Mouse (Mus musculus) liver, embryonic 14.5 days (tissue): ENCODE results near the gene Gdf2. TPM values are rescaled to one million over a fixed set of nuclear protein-coding genes. Genes with fewer than 3 reads are reported as not detected.

Experiments
- ATAC-seq: fragments of 200-750 bp; cut with Nextera tagmentation; 2 replicates; pipeline ENCODE4 v1.8.0; 2017; ENCODE audit warnings: moderate number of reproducible peaks, mild to moderate bottlenecking, moderate library complexity; ENCODE audit not compliant: insufficient read depth
- DNase-seq, 3 experiments: peaks; one replicate each; pipeline ENCODE4 v3.0.0-alpha.2; 2012 to 2013; ENCODE audit warnings: low read depth in 3 of 3, low spot score in 3 of 3
- H3K27ac ChIP-seq: fragments of 300-500 bp; sonication (generic); 2 replicates; pipeline ENCODE4 v1.5.1; 2014; ENCODE audit warnings: moderate library complexity, mild to moderate bottlenecking, control low read depth, inconsistent platforms
- H3K27me3 ChIP-seq: fragments of 300-500 bp; sonication (generic); 2 replicates; pipeline ENCODE4 v1.6.1; 2014; ENCODE audit warnings: mild to moderate bottlenecking, low read length, moderate library complexity; ENCODE audit not compliant: control insufficient read depth, insufficient read depth
- H3K36me3 ChIP-seq: fragments of 300-500 bp; sonication (generic); replicated peaks from 2 replicates; pipeline ENCODE4 v1.6.1; 2014; ENCODE audit warnings: low read depth; ENCODE audit not compliant: control insufficient read depth, insufficient read depth
- H3K4me1 ChIP-seq, 2 experiments: fragments of 200-500 bp in 1 of 2; fragments of 300-500 bp in 1 of 2; sonication (generic) in 1 of 2; replicated peaks; 2 replicates each; pipeline ENCODE4 v1.6.1; 2012 to 2014; ENCODE audit warnings: antibody characterized with exemption in 1 of 2, inconsistent platforms in 1 of 2, low read length in 1 of 2; ENCODE audit not compliant: control insufficient read depth in 2 of 2, insufficient read depth in 2 of 2
- H3K4me2 ChIP-seq: fragments of 300-500 bp; sonication (generic); 2 replicates; pipeline ENCODE4 v1.6.1; 2014; ENCODE audit warnings: low read depth, mild to moderate bottlenecking, control low read depth, moderate library complexity
- H3K4me3 ChIP-seq, 2 experiments: fragments of 200-500 bp in 1 of 2; fragments of 300-500 bp in 1 of 2; sonication (generic) in 1 of 2; 2 replicates each; pipeline ENCODE4 v1.5.1; 2012 to 2014; ENCODE audit warnings: low read depth in 2 of 2, low read length in 2 of 2, mild to moderate bottlenecking in 2 of 2, control low read depth in 1 of 2, inconsistent platforms in 1 of 2, moderate library complexity in 1 of 2; ENCODE audit not compliant: insufficient read depth in 1 of 2
- H3K9ac ChIP-seq: fragments of 300-500 bp; sonication (generic); replicated peaks from 2 replicates; pipeline ENCODE4 v1.6.1; 2014; ENCODE audit warnings: mild to moderate bottlenecking, control low read depth, moderate library complexity
- H3K9me3 ChIP-seq: fragments of 300-500 bp; sonication (generic); 2 replicates; pipeline ENCODE4 v1.6.1; 2016; ENCODE audit warnings: low read length, mixed read lengths; ENCODE audit not compliant: control insufficient read depth
- CTCF ChIP-seq: IDR thresholded peaks from 2 replicates; pipeline ENCODE4 v1.5.1; 2016; ENCODE audit warnings: antibody characterized with exemption, low read depth, control low read depth
- EP300 ChIP-seq: IDR thresholded peaks from 2 replicates; pipeline ENCODE4 v1.6.1; 2016; ENCODE audit warnings: antibody characterized with exemption, low read depth
- WGBS: fragments of 180-500 bp; shearing (Covaris S2); extraction: QIAGEN DNeasy Blood & Tissue Kit; methylation state at CpG from one replicate; pipeline ENCODE4 v1.1.7; 2014; ENCODE audit not compliant: insufficient replicate concordance; 5-methylcytosine and 5-hydroxymethylcytosine counted together
- polyA plus RNA-seq, 2 experiments: library from polyadenylated mRNA; depleted of rRNA in 1 of 2; stranded (reverse) in 1 of 2; unstranded in 1 of 2; fragments of >200 nt; fragmentation: Nextera tagmentation in 1 of 2; extraction: Ambion mirVana in 1 of 2; gene quantifications; 2 replicates each; pipeline versions ENCODE4 v1.2.1 to v1.2.3; 2012 to 2014

Gene Gdf2
- polyA plus RNA-seq, 2 experiments, result 4.1 to 6.6 TPM

GRCm38 (mm10) chr14:33989201-33989600 is 48.4 kb downstream of the Gdf2 start:
- Histone ChIP-seq H3K4me1 (no peaks in the 10 kb centered on the region), H3K36me3 (no peaks in the 10 kb centered on the region), H3K9ac (no peak overlapping the region), H3K4me3 (no peak overlapping the region), H3K9me3 (no peaks in the 10 kb centered on the region), H3K27me3 (no peaks in the 10 kb centered on the region), H3K4me2 (no peak overlapping the region), H3K27ac (no peak overlapping the region)
- WGBS, result 32% methylated on average over 3 of the region's 3 CpGs
- TF ChIP-seq CTCF, result no peak
- no peak for TF ChIP-seq EP300
- ATAC-seq, result no peak
- DNase-seq, result no peak

GRCm38 (mm10) chr14:33991971-33992370 is 51.1 kb downstream of the Gdf2 start:
- Histone ChIP-seq H3K9me3 (no peaks in the 10 kb centered on the region), H3K4me3 (no peak overlapping the region), H3K27me3 (no peaks in the 10 kb centered on the region), H3K36me3 (no peaks in the 10 kb centered on the region), H3K4me1 (no peaks in the 10 kb centered on the region), H3K27ac (no peak overlapping the region), H3K9ac (no peak overlapping the region), H3K4me2 (no peak overlapping the region)
- no peak for ATAC-seq
- TF ChIP-seq CTCF (no peak), EP300 (no peak)
- no peak for DNase-seq
- 45% methylated on average over 4 of the region's 4 CpGs for WGBS

- DNase-seq (no peak), ATAC-seq (no peak)
- Histone ChIP-seq H3K9ac (no peak overlapping the region), H3K4me2 (no peak overlapping the region), H3K4me3 (no peak overlapping the region), H3K27ac (no peak overlapping the region), H3K27me3 (no peaks in the 10 kb centered on the region), H3K9me3 (no peaks in the 10 kb centered on the region), H3K36me3 (no peaks in the 10 kb centered on the region), H3K4me1 (no peaks in the 10 kb centered on the region)
- TF ChIP-seq EP300, result no peak
- no peak for TF ChIP-seq CTCF
- WGBS, result 69% methylated on average over 9 of the region's 9 CpGs
These were observed 52.2 kb downstream of the Gdf2 start for GRCm38 (mm10) chr14:33993051-33993450.

DNA sequence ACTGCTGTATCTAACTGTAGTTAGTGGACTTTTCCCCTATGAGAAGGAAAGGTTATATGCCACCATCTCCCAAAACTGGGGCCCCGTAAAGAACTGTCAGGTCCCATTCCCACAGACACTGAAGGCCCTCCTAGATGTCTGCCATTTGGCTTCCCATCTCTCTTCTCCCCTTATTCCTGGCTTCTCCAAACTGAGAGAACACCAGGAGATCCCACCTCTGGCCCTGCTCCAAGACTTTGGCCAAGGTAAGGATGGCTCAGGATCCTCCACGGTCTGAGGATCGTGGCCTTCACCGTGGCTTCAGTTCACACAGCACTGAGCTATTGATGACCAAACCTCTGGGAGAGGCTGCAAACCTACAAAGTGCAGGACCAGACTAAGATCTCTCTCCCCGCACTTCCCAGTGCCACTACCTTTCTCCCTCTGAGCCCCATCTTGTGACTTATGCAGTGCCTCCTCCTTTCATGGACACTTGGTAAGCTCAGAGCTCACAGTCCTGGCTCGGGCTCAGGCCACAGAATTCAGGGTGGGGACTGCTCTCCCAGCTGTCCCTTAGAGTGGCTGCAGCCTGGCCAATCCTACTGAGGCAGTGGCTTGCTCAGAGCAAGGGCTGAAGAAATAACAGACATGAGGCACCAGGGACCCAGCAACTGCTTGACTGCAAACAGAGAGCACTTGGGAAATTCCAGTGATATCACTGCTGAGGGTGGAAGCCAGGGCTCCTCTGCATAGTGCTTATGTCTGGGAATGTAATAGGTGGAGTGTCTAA is 52.9 kb downstream of the Gdf2 start:
- DNase-seq, result no peak
- H3K27ac ChIP-seq, result no peak overlapping the region
- no peak for ATAC-seq
- no peaks in the 10 kb centered on the region for H3K9me3 ChIP-seq
- H3K4me1 ChIP-seq, result no peaks in the 10 kb centered on the region
- no peak overlapping the region for H3K4me3 ChIP-seq
- no peaks in the 10 kb centered on the region for H3K27me3 ChIP-seq
- no peak for TF ChIP-seq CTCF
- no peak for TF ChIP-seq EP300
- WGBS, result 65% methylated on average over 6 of the region's 6 CpGs
- H3K4me2 ChIP-seq, result no peak overlapping the region
- no peak overlapping the region for H3K9ac ChIP-seq
- H3K36me3 ChIP-seq, result no peaks in the 10 kb centered on the region

Other genes starting within 250 kb of the Gdf2 start
- 3.7 and 3.9 TPM in 2 replicates for gene Gdf10, start 17.5 kb upstream of the Gdf2 start, polyA plus RNA-seq (2012; rRNA removed)
- 4.8 and 4.9 TPM in 2 replicates for gene Gdf10, start 17.5 kb upstream of the Gdf2 start, polyA plus RNA-seq (2014; fragmentation: Nextera tagmentation; extraction: Ambion mirVana)
- gene Rbp3, start 13.0 kb downstream of the Gdf2 start, polyA plus RNA-seq (2012; rRNA removed), result 0.02 TPM in 2 replicates
- not detected in 2 replicates for gene Rbp3, start 13.0 kb downstream of the Gdf2 start, polyA plus RNA-seq (2014; fragmentation: Nextera tagmentation; extraction: Ambion mirVana)
- 0.02 TPM in 1 of 2 replicates, not detected in the other for gene Zfp488, start 37.7 kb downstream of the Gdf2 start, polyA plus RNA-seq (2012; rRNA removed)
- not detected in 2 replicates for gene Zfp488, start 37.7 kb downstream of the Gdf2 start, polyA plus RNA-seq (2014; fragmentation: Nextera tagmentation; extraction: Ambion mirVana)
- gene Gm30083, start 74.1 kb downstream of the Gdf2 start, polyA plus RNA-seq (2012; rRNA removed), result not detected in 2 replicates
- gene Gm30083, start 74.1 kb downstream of the Gdf2 start, polyA plus RNA-seq (2014; fragmentation: Nextera tagmentation; extraction: Ambion mirVana), result not detected in 2 replicates
- gene Gm5460, start 75.7 kb downstream of the Gdf2 start, polyA plus RNA-seq (2012; rRNA removed), result not detected in 2 replicates
- not detected in 2 replicates for gene Gm5460, start 75.7 kb downstream of the Gdf2 start, polyA plus RNA-seq (2014; fragmentation: Nextera tagmentation; extraction: Ambion mirVana)
- gene Antxrl, start 111.7 kb downstream of the Gdf2 start, polyA plus RNA-seq (2012; rRNA removed), result not detected in 2 replicates
- not detected in 2 replicates for gene Antxrl, start 111.7 kb downstream of the Gdf2 start, polyA plus RNA-seq (2014; fragmentation: Nextera tagmentation; extraction: Ambion mirVana)
- gene Anxa8, start 144.9 kb downstream of the Gdf2 start, polyA plus RNA-seq (2012; rRNA removed), result 0.03 and 0.06 TPM in 2 replicates
- 0.33 TPM in 1 of 2 replicates, not detected in the other for gene Anxa8, start 144.9 kb downstream of the Gdf2 start, polyA plus RNA-seq (2014; fragmentation: Nextera tagmentation; extraction: Ambion mirVana)
- not detected in 2 replicates for gene A630023A22Rik, start 161.7 kb downstream of the Gdf2 start, polyA plus RNA-seq (2012; rRNA removed)
- gene A630023A22Rik, start 161.7 kb downstream of the Gdf2 start, polyA plus RNA-seq (2014; fragmentation: Nextera tagmentation; extraction: Ambion mirVana), result not detected in 2 replicates
- gene Npy4r, start 211.4 kb downstream of the Gdf2 start, polyA plus RNA-seq (2012; rRNA removed), result 0.01 TPM in 2 replicates
- 0.08 TPM in 1 of 2 replicates, not detected in the other for gene Npy4r, start 211.4 kb downstream of the Gdf2 start, polyA plus RNA-seq (2014; fragmentation: Nextera tagmentation; extraction: Ambion mirVana)